Mouse (Mus musculus) heart, adult 9 months (tissue): Measurements from ENCODE around the gene Card6.

Experiments
- DNase-seq, 2 experiments: peaks; one replicate each; pipeline ENCODE4 v3.0.0; 2022; ENCODE audit warnings: low spot score in 2 of 2

Gene Card6

GRCm38 (mm10) chr15:5107686-5108654 lies at the start of gene Card6:
Gene Card6, minus strand, starts transcription at chr15:5108539.
- peak; percentile 28 to 38 for DNase-seq

- DNase-seq: peak in 1 of 2 experiments; percentile 14
Observed at GRCm38 (mm10) chr15:5157386-5157785, 49.0 kb upstream of the Card6 start.

GRCm38 (mm10) chr15:5156355-5156754 lies 48.0 kb upstream of the Card6 start:
- DNase-seq: no peak

- DNase-seq: no peak
Observed at GRCm38 (mm10) chr15:5155093-5155492, 46.8 kb upstream of the Card6 start.

GRCm38 (mm10) chr15:5154621-5155020 lies 46.3 kb upstream of the Card6 start:
- DNase-seq: no peak

DNA sequence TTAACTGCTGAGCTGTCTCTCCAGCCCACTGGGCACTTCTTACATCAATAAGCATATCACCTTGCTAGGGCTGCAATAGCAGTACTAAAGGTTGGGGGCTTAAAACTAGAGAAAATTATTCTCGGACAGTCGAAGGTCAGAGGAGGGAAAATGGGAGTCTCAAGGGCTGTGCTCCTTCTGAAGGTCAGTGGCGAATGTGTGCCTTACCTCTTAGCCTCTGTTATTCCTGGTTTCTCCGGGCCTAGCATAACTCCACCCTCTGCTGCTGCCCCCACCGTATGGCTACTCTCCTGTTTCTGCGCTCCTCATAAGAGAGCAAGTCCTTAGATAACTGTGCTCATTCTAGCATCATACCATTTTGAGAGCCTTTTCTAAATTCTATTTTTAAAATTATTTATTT lies 43.8 kb upstream of the Card6 start:
- no peak for DNase-seq

DNA sequence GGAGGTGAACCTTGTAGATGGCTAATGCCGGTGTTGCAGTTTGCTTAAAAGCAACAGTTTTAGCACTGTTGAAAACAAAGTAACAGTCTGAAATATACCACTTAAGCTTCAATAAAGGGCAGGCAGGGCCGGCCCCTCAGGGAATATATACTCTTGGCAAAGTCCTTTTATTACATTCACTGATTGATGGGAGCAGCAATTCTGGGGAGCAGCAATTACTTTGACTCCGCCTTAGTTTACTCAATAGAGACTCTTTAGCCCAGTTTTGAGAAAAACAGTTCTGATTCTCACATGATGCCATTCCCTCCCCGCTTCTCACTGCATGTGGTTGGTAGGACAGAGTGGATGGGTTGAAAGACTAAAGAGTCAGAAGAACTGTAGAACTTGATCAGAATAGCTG lies 40.8 kb upstream of the Card6 start:
- no peak for DNase-seq

DNA sequence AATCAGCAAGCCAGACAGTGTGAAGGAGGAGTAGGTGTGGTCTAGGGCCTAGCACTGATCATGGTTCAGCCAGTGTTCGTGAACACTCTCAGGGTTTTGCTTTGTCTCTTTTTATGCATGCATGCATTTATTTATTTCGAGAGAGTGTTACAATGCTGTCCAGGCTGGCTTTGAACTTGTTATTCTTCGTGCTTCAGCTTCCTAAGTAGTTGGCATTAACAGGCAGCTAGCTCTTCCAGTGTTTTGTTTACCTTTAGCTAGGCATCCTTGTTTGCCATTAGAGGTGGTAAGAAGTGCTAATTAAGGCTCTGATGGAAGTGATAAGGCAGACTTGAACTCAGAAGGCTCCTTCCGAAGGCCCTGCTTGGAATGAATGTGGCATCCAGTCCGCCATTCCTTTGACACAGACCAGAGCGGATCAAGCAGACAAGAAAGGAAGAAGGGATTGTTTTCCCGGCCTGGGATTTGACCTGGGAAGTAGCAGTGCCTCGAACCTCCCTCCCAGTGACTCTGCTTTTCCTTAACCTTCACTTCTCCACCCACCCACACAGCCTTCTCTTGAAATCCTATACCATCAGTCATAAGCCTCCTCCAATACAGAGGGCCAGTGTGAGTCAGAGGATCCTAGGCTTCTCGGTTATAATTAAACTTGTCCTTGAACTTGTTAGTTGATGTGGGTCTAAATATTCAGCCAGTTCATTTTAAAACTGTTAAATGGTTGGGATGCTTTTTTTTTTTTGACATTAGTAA lies 37.0 kb upstream of the Card6 start:
- no peak for DNase-seq

GRCm38 (mm10) chr15:5144021-5144778 lies 35.9 kb upstream of the Card6 start:
- no peak for DNase-seq

DNA sequence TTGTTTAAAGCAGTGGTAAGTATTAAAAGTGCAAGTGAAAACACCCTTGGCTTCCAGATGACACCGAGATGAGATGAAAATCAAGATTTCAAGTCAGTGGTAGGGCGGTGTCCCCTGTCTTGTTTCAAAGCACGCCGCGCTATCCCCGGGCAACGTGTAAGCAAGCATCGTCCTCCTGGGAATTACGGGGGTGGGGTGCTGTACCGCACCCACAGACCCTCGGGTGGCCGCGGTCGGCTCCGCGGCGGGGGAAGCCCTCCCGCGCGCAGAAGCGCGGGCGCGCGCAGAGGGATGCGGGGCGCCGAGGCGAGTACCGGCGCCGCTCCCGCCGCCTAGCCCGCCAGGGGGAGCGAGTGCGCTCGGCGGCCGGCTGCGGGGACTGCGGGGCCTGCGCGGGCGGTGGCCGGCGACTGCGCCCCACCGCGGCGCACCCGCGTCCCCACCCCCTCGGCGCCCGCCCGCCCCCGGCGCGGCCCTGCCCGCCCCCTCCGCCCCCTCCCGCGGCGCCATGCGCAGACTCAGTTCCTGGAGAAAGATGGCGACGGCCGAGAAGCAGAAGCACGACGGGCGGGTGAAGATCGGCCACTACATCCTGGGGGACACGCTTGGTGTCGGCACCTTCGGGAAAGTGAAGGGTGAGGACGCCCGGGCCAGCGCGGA lies 35.2 kb upstream of the Card6 start, which contains the start of gene Prkaa1:
Gene Prkaa1 (plus strand): TSS at position 501 of the 660 bp plus-strand sequence.
- peak; percentile 69 to 70 for DNase-seq

DNA sequence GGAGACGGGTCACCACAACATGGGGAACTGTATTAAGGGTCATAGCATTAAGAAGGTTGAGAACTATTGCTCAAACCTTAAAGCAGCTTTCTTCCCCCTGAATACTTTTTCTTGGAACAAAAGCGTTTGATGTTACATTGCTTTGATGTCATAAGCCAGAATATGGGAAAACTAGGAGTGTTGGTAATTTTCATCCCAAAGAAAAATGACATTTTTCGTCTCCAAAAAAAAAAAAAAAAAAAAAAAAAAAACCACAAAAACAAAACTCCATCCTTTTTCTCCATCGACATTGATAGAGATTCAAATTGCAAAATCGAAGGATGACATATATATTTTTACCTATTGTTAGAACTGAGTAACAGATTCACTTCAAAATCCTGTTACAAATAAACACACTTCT lies 34.4 kb upstream of the Card6 start:
- no peak for DNase-seq

- DNase-seq: no peak
Observed at GRCm38 (mm10) chr15:5142047-5142446, 33.7 kb upstream of the Card6 start.

GRCm38 (mm10) chr15:5140357-5140756 lies 32.0 kb upstream of the Card6 start:
- no peak for DNase-seq

GRCm38 (mm10) chr15:5139863-5140262 lies 31.5 kb upstream of the Card6 start:
- no peak for DNase-seq

DNA sequence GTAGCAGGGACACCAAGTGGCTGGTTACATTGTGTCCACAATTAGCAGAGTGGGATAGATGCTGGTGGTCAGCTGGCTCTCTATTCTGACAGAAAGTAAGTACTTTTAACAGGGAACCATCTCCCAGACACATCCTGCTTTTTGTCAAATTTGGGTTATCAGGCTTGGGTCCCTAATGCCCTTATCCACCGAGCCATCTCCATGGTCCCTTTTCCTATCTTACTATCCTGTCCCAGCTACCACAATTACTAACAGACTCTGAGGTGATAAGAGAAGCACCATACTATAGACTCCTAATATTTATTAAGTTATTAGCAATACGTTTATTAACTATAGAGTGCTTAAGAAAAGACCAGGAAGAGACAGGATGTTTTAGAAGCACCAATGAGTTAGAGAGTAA lies 31.0 kb upstream of the Card6 start:
- no peak for DNase-seq

GRCm38 (mm10) chr15:5138021-5138856 lies 29.9 kb upstream of the Card6 start:
- no peak for DNase-seq

GRCm38 (mm10) chr15:5134945-5135483 lies 26.7 kb upstream of the Card6 start:
- DNase-seq: no peak

GRCm38 (mm10) chr15:5134179-5134578 lies 25.8 kb upstream of the Card6 start:
- DNase-seq: no peak

- DNase-seq: no peak
Observed at GRCm38 (mm10) chr15:5133301-5133700, 25.0 kb upstream of the Card6 start.
